Mouse (Mus musculus): Measurements from ENCODE around the gene Zdhhc22.

Gene Zdhhc22

DNA sequence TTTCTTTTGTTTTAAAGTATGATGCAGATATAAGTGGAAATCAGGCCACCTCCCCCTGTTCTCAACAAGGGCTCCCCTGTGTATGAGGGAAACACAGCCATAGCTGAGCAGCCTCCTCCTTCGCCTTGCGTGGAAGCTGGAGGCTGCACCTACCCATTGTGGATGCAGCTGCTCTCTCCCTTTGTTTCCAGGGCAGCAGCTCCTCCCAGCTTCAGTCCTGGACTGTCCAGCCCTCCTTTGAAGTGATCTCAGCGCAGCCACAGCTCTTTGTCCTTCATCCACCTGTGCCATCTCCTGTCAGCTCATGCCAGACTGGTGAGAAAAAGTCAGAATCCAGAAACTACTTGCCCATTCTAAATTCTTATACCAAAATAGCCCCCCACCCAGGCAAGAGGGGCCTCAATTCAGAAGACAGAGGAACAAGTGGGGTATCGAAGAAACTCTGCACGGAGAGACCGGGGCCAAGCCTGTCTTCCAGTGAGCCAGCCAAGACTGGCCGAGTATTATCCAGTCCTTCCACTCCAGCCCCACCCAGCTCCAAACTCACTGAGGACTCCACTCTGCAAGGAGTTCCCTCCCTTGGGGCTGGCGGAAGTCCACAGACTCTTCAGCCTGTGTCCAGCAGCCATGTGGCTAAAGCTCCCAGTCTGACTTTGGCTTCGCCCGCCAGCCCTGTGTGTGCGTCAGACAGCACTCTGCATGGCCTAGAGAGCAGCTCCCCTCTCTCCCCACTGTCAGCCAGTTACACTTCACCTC, 28.5 kb downstream of the Zdhhc22 start:
- no peak for DNase-seq (ENCODE audit: low read depth, low spot score)

DNA sequence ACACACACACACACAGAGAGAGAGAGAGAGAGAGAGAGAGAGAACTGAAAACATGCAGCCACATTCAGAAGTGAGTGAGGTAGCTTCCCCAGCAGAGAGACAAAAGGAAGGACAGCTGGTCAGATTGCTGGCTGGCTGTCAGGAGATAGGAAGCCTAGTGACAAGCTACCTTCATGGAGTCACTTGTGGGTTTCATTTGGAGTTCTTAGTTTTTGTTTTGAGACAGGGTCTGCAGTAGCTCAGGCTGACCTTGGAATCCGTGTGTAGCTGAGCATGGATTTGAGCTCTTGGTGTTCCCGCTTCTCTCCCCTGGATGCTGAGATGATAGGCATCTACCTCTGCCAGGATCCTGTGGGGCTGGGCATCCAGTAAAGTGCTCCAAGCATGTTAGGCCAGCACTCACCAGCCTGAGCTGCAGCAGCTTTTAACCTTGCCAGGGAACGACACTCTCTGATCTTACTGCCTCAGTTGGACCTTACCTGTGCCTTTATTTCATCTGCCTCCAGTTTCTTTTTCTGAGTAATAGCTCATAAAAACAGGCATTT, 29.4 kb downstream of the Zdhhc22 start:
- DNase-seq (ENCODE audit: low read depth, low spot score): no peak

DNA sequence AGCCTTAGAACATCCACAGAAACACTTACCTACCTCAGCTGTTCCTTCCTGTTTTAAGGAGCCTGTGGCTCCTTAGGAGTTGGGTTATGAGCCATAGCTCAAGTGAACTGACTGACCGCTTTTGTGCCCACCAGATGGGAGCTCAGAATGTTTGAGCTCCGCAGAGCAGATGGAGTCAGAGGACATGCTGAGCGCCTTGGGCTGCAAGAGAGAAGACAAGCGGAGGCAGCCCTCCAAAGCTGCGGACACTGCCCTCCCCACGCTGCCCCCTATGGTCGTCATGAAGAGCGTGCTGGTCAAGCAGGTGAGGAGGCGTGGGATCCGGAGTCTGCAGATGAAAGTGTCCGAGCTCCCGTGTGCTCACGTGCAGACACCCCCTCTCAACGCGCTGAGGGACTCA, 30.1 kb downstream of the Zdhhc22 start:
- DNase-seq (ENCODE audit: low read depth, low spot score): no peak

DNA sequence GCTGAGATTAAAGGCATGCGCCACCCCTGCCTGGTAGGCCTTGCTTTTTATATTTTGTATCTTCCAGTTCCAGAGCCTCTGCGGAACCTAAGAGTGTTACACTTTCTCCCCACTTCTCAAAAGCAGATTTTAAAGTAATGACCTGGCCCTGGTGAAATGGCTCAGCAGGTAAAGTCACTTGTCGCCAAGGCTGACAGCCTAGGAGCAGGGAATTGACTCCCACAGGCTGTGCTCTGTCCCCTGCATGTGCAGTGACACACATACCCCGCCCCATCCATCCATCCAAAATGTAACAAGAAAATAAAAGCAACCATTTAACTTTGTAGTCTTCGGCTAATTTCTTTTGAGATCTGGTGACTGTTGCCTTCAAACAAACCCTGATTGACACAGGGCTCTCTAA, 30.6 kb downstream of the Zdhhc22 start:
- no peak for DNase-seq (ENCODE audit: low read depth, low spot score)

DNA sequence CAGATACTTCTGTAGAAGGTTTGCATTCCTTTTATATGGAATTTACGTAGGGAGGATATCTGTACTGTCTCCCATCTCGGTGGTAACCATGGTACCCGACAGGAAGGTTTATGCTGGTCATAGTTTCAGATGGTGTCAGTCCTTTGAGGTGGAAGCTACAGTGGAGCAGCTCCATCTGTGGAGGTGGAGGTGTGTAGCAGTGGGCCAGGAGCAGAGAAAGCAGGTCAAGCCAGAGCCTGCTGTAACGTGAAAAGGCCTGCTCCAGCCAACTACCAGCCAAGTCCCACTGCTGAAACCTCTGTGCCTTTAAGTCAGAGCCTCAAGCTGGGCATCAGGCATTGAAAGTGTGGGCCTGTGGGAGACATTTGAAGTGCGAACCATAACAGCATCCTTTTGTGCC, 31.7 kb downstream of the Zdhhc22 start:
- DNase-seq (ENCODE audit: low read depth, low spot score): no peak

DNA sequence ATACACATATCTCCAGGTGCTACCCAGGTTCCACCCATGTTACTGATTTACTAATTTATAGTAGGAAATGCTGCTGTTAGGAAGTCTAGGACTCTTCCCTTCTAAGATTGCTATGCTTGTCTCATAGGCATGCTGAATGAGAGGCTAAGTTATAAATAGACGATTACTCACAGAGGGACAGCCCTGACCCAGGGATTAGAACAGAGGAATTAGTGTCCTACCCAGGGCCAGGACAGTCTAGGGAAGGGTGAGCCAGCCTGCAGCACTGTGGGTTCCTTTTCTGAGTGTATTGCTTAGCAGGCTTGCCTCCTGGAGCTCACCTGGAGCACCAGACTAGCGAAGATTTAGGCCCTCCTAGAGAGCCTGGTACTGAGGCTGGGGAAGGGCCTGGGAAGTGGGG, 34.3 kb downstream of the Zdhhc22 start:
- DNase-seq (ENCODE audit: low read depth, low spot score): no peak

DNA sequence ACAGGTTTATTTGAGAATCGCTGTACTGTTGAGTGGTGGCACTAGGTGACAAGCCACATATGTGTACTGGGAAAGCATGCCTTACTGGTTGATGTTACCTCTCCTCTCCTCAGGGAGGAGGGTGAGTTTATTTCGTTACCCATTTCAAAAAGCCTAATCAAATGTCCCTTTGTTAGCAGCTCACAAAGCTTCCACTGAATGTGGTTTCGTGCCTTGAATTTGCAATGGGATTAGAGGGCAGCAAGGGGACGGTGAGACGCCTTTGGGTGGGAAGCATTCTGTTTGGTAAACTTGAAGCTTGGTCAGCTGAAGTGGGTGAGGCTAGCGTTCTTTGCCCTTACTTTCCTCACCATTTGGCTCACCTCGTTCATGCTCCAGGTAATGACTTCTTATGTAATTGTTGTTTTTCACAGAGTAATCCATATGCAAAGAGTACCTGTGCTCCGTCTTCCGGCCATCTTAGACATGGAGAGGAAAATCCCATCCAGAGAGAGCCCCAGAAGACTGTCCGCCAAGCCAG, 37.8 kb downstream of the Zdhhc22 start:
- DNase-seq (ENCODE audit: low read depth, low spot score): no peak

DNA sequence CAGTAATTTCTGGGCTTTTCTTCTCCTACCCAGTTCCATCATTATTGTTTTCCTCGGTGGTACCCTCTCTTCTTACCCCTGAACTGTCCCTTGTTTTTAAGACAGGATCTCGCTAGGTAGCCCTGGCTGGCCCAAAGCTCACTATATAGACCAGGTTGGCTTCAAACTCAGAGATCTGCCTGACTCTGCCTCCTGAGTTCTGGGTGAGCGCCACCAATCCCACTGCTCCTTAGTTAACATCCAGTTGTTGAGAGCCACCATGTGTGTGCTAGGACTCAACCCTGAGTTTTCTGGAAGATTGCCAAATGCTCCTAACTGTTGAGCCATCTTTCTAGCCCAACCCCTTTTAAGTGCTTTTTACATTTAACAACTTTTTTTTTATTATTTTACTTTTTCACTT, 39.3 kb downstream of the Zdhhc22 start:
- no peak for DNase-seq (ENCODE audit: low read depth, low spot score)

DNA sequence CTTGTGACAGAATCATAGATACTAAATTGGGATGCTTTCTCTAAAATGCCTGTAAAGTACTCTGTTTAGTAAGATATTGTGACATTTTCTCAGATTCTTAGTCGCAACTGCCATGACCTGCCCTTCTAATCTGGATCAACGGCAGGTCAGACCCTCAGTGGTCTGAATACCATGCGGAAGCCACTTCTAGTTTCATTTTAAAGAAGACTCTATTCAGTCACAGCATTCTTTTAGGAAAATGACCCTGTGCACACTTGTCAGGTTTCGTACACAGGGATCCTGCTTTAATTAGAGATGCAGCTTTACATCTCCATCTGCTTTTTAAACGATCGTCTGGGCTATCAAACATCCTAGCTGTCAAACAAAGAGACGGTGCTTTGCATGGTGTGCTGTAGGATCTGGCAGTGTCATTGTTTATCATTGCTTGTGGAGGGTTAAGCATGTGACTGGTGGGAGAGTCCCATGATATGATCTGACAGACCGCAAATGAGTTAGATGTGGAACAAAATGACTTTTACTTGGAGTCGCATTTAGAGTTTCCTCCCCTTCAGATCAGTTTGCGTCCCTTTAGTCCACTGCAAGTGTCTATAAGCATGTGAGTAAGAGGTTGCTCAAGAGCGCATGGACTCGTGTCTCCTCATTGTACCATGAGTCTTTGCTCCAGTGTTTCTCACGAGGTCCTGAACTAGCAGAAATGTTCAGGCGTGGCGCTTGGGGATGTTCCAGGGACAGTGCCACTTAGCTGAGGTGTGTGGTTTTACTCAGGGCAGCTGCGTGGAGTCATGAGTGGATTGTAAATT, 39.9 kb downstream of the Zdhhc22 start:
- no peak for DNase-seq (ENCODE audit: low read depth, low spot score)

DNA sequence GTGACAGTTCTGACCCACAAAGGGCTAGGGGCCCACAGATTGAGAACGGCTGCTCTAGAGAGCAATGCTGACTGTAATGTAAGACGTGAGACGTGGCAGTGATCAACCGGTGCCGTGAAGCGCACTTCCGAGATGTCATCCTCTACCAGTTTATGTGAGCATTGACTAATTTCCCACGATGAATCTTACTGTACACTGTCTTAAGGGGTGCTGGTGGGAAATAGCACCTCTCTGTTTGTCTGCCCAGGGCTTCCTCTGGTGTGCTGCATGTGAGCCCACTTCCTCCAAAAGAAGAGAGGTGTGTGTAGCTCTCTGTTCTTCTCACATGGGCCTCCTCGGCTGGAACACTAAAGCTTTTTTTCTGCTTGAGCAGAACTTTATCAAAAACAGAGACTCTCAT, 40.7 kb downstream of the Zdhhc22 start:
- no peak for DNase-seq (ENCODE audit: low read depth, low spot score)

DNA sequence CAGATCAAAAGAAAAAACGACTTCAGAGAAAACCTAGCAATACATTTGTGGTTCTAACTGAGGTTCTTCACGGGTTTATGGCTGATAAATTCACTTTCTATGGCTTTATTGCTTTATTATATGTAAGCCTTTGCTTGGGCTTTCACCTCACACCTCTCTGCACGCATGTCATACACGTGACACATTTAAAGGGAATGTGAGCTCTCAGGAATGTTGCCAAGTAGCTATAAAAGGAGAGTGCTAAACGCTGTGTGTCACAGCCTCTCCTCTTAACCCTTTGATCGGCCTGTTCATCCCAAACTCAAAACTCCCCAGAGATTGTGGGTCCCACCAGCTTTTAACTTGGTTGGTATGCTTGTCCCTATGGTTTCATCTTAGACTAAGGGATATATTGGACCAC, 41.6 kb downstream of the Zdhhc22 start:
- DNase-seq (ENCODE audit: low read depth, low spot score): no peak

DNA sequence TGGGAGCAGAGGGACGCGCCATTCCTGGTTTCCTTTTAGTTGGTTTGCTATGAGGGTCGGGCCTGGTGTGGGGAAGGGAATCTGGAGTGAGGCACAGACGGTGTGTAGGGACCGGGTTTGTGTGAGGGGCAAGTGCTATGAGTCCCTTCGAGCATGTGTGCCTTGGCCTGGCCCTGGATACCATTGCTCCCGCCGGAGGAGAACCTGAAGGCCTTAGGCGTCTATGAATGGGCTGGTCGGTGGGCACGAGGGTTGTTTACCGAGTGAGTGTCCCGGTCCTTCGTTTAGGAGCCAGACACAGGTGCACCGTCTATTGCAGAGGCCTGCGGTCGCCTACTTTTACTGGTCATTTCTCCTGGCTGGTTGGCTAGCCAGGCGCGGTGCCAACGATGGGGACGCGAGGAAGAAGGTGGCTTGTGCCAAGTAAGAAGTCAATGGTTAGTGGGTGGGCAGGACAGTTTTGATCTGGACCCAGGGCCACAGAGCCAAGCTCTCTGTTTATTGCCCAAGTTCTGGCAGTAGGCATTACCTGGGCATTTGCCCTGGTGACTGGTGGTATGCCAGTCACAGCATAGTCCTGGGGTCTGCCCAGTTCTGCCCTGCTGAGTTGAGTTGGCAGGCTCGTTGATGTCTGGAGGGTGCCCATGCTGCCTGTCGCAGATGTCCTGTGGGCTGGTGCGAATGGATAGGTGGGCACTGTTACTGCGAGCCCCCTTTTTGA, 42.4 kb downstream of the Zdhhc22 start:
- DNase-seq (ENCODE audit: low read depth, low spot score): no peak

DNA sequence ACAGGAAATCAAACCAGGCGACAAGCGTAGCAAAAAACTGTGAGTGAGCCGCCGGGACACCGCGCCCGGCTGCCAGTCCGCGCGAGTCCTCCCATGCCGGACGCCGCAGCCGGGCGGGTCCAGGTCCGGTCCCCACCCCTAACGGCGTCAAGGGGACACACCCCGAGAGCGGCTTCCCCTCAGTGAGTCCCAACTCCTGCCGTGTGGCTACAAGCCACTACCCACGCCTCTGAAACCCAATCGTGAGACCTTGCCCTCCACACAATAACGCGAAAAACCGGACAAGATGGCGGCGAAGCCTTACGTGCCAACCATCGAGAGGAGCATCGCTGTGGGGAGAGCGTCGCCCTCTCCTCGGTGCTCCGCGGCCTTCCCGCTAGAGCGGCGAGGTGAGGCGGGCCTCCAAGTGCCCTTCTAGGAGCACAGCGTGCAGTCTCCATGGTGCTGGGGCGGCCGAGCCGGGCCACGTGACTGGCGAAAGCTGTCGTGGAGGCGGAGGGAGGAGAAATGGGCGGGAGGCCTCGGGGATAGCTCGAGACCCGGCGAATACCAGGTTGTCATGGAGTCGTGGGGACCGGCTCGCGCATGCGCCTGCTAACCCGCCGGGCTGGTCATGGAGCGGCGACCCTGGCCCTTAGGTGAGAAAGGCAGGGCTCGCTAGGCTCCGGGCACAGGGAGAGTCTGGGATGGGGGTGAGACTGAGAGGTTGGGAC, 43.2 kb downstream of the Zdhhc22 start, which contains the start of gene Cipc:
Gene Cipc (plus strand): TSS at position 182 of the 713 bp plus-strand sequence.
- DNase-seq (ENCODE audit: low read depth, low spot score): peak; percentile 100

DNA sequence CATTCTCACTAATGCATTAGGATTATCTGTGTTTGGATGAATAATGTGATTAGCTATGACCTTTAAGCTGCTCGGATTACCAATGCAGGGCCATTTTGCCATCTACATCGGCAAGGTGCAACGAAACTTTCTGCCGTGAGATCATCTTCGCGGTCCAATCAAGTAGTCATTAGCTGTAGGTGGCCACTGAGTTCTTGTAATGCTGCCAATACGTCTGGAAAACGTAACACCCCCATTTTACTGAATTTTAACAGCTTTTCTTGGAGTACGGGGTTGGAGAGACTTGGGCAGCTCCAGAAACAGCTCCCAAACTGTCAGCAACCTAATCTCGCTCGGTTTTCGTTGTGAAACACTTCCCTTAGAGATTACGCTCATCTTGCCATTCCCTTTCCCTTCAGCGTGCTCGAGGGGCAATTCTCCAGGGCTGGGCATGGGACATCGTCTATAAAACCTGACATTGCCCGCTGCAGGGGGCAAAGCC, 43.9 kb downstream of the Zdhhc22 start:
- DNase-seq (ENCODE audit: low read depth, low spot score): peak; percentile 47

DNA sequence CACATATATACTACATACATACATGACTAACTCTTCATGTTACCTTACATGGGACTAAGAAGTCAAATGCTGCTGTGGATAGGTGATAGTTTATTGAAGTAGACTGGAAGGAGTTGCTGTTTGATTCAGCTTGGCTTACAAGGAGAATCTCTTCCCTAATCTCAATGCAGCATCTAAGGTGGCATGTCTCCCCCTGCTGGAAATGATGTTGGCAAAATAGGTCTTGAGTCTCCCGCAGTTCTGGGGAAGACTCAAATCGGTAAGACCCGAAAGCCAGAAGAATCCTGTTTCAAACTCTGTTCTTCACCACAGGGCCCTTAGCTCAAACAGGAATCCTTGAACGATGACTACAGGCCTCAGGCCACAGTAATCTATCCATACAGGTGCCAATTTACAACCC, 45.1 kb downstream of the Zdhhc22 start:
- DNase-seq (ENCODE audit: low read depth, low spot score): peak; percentile 95

DNA sequence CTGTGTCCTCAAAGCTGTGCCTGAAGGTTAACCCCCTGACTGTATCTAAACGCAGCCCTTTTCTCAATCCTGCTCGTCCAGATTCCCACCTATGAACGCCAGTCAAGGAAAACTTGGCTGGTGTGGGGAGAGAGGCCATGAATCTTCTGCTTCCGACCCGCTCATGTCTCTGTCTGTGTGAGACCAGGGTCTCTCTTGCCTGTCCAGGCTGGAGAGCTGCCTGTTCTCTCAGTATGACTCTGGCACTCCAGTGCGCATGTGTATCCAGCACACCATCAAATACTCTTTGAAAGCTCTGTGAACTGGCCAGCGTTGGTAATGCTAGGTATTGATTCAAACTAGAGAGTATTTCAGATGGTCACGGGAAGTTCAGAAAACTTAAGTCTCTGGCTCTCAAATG, 46.8 kb downstream of the Zdhhc22 start:
- no peak for DNase-seq (ENCODE audit: low read depth, low spot score)

DNA sequence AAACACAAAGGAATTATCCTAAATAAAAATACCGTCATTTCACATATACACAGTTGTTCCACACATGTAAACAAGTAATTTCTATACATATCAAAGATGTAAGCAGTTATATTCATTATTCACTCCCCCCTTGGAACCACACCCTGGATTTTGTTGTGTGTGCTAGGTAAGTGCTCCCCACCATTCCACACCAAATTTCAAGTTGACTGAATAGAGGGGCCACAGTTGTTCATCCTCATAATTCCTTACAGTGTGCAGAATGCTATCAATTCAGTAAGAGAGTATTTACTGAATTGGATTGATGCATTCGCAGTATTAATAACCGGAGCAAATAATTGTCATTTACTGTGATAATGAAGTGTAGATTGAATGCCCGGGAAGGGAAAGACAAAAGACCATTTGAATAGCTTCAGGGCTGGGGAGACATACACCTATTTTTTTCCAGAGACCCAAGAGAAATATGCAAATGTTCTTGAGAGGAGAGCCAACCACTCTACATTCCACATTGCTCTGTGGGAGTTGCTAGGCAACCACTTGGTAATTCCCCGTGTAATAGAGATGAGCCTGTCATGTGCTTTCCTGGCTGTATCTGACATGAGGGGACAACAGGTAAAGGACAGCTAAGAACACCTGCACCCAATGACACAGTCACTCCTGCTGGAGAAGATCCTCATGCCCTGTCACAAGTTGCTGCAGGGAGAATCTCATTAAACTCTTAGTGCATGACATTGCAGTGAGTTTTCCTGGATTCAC, 48.3 kb downstream of the Zdhhc22 start:
- DNase-seq (ENCODE audit: low read depth, low spot score): peak; percentile 68

DNA sequence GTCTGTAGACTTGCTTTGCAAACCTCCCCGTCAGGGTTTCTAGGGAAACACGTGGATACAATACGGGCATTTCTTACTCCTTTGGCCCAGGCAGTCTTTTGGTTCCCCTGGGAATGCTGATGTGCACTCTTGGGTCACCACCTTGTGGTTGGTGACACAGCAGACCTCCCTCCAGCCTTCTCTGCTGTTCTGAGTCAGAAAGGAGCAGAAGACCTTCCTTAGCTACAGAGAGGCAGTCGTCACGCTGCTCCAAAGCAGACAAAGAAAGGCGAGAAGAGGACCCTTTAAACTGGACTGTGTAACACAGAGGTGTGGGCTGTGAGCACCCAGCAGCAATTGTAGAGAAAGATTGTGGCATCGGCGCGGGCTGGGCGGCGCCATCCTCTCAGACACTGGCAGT, 49.1 kb downstream of the Zdhhc22 start:
- DNase-seq (ENCODE audit: low read depth, low spot score): no peak

DNA sequence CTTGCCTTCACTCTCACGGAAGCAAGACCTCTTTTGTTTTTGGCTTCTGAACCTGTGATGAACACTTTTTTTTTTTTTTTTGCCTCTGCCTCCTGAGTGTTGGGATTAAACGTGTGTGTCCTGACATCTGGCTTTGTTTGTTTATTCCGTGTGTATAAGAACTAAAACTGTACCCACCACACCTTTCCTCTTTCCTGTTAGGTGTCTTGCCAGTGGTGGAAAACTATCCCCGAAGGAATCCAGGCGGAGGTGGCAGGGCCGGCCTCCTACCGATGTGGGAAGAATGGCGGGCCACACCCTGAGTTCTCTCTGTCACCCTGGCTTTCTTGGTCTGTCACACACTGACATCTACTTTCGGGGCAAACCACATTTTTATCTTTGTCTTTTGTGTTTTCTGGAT, 51.7 kb downstream of the Zdhhc22 start:
- DNase-seq (ENCODE audit: low read depth, low spot score): no peak

DNA sequence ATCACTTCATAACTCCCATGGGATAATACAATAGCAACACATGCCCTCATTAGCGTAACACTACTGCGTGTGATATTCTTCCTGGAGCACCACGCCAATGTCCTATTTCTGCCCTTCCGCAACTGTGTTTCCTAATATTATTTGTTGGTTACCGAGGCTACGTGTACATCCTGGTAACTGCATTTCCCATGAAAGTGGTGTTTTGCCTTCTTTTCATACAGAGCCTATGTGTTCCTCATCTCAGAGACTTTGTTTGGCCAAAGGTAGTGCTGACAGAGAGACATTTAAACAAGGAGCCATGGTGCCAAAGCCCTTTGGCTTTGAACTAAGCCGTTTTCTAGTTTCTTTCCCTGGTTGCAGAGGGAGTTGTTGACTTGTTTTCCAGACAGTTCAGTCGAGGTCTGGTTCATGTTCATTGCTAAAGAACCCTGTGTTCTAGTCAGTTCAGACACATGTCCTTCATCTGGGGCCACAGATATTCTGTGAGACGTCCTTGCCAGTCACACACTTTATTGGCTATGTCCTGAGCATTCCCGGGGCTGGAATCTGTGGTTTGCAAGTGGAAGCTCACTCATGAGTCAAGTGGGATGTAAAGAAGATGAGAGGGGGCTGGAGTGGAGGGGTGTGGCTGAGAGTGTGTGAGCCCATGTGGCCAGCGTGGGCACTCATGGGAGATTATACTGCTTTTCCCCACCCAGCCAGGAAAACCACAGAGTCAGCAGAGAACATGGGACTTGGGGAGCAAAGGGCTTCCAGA, 53.5 kb downstream of the Zdhhc22 start:
- no peak for DNase-seq (ENCODE audit: low read depth, low spot score)
